Mouse (Mus musculus) cortical plate, adult 2 months (tissue): ENCODE measurements at regions not wholly inside any gene's neighbourhood (a gene's known extent, or its start where the extent isn't known, plus 50 kb on each side); places are given as distances from the start of the nearest gene placed in this dataset.

Experiments
- H3K27ac ChIP-seq: fragments of 200-500 bp; 2 replicates; pipeline ENCODE4 v1.5.1; 2012; ENCODE audit warnings: low read length, control low read depth, inconsistent platforms; ENCODE audit not compliant: insufficient read depth
- H3K4me1 ChIP-seq: fragments of 200-500 bp; 2 replicates; pipeline ENCODE4 v1.6.1; 2011; ENCODE audit warnings: low read length; ENCODE audit not compliant: control insufficient read depth, insufficient read depth
- H3K4me3 ChIP-seq: fragments of 200-500 bp; 2 replicates; pipeline ENCODE4 v1.5.1; 2011; ENCODE audit warnings: mild to moderate bottlenecking, low read length, control low read depth; ENCODE audit not compliant: insufficient read depth
- CTCF ChIP-seq: fragments of 200-500 bp; IDR thresholded peaks from 2 replicates; pipeline ENCODE4 v1.5.1; 2011; ENCODE audit warnings: mild to moderate bottlenecking, control low read depth, low read length; ENCODE audit not compliant: insufficient read depth; ENCODE audit errors: extremely low read depth
- POLR2A ChIP-seq: fragments of 200-500 bp; IDR thresholded peaks from 2 replicates; pipeline ENCODE4 v1.6.1; 2011; ENCODE audit warnings: mild to moderate bottlenecking, low read length, control low read depth; ENCODE audit not compliant: insufficient read depth; ENCODE audit errors: extremely low read depth

GRCm38 (mm10) chr14:62051923-62052322 is 240.5 kb upstream of the Rnaseh2b start:
- TF ChIP-seq CTCF = no peak
- TF ChIP-seq POLR2A = no peak
- Histone ChIP-seq H3K27ac (no peak overlapping the region), H3K4me1 (no peaks in the 10 kb centered on the region), H3K4me3 (no peak overlapping the region)

- TF ChIP-seq POLR2A = no peak
- no peak for TF ChIP-seq CTCF
These were observed 239.4 kb upstream of the Rnaseh2b start for GRCm38 (mm10) chr14:62053004-62053403.

GRCm38 (mm10) chr14:62057096-62057495 is 235.3 kb upstream of the Rnaseh2b start:
- H3K27ac ChIP-seq = no peak overlapping the region
- H3K4me3 ChIP-seq = no peak overlapping the region
- TF ChIP-seq POLR2A = no peak
- TF ChIP-seq CTCF = no peak
- H3K4me1 ChIP-seq = no peaks in the 10 kb centered on the region

More at GRCm38 (mm10) chr14:62053004-62053403, 239.4 kb upstream of the Rnaseh2b start:
- Histone ChIP-seq H3K27ac (no peak overlapping the region), H3K4me3 (no peak overlapping the region), H3K4me1 (no peaks in the 10 kb centered on the region)

GRCm38 (mm10) chr14:62058100-62058499 is 234.3 kb upstream of the Rnaseh2b start:
- TF ChIP-seq POLR2A (no peak), CTCF (no peak)
- Histone ChIP-seq H3K4me3 (no peak overlapping the region), H3K4me1 (no peaks in the 10 kb centered on the region), H3K27ac (no peak overlapping the region)

GRCm38 (mm10) chr14:62071140-62071539 is 221.2 kb upstream of the Rnaseh2b start:
- TF ChIP-seq POLR2A = no peak
- no peaks in the 10 kb centered on the region for H3K4me1 ChIP-seq
- H3K4me3 ChIP-seq = no peak overlapping the region
- no peak overlapping the region for H3K27ac ChIP-seq

GRCm38 (mm10) chr14:62084047-62084446 is 208.3 kb upstream of the Rnaseh2b start:
- TF ChIP-seq CTCF (no peak), POLR2A (no peak)
- Histone ChIP-seq H3K27ac (no peak overlapping the region), H3K4me1 (no peaks in the 10 kb centered on the region), H3K4me3 (no peak overlapping the region)

GRCm38 (mm10) chr14:62088174-62088573 is 204.2 kb upstream of the Rnaseh2b start:
- TF ChIP-seq POLR2A (no peak), CTCF (no peak)
- Histone ChIP-seq H3K4me1 (no peaks in the 10 kb centered on the region), H3K27ac (no peak overlapping the region), H3K4me3 (no peak overlapping the region)

GRCm38 (mm10) chr14:62117532-62117931 is 174.9 kb upstream of the Rnaseh2b start:
- no peak overlapping the region for H3K4me3 ChIP-seq
- H3K4me1 ChIP-seq = no peaks in the 10 kb centered on the region
- H3K27ac ChIP-seq = no peak overlapping the region
- TF ChIP-seq CTCF (no peak), POLR2A (no peak)

- H3K4me3 ChIP-seq = no peak overlapping the region
- TF ChIP-seq POLR2A (no peak), CTCF (no peak)
- no peak overlapping the region for H3K27ac ChIP-seq
- H3K4me1 ChIP-seq = no peaks in the 10 kb centered on the region
These were observed 173.8 kb upstream of the Rnaseh2b start for GRCm38 (mm10) chr14:62118542-62118953.

GRCm38 (mm10) chr14:62128918-62129317 is 163.5 kb upstream of the Rnaseh2b start:
- Histone ChIP-seq H3K27ac (no peak overlapping the region), H3K4me3 (no peak overlapping the region), H3K4me1 (no peaks in the 10 kb centered on the region)
- no peak for TF ChIP-seq CTCF
- TF ChIP-seq POLR2A = no peak
